Mouse (Mus musculus) ES-E14 (cell line): ENCODE measurements around the gene Gm960. TPM values are rescaled to one million over a fixed set of nuclear protein-coding genes. Genes with fewer than 3 reads are reported as not detected.

Experiments
- DNase-seq: peaks from one replicate; pipeline ENCODE4 v3.0.0-alpha.2; 2013; ENCODE audit warnings: low read depth, low spot score
- H3K27ac ChIP-seq: 2 replicates; pipeline ENCODE4 v1.5.1; 2012; ENCODE audit warnings: low read depth, mild to moderate bottlenecking, low read length, moderate library complexity, mixed read lengths; ENCODE audit not compliant: poor library complexity, insufficient read depth, severe bottlenecking
- H3K36me3 ChIP-seq: 2 replicates; pipeline ENCODE4 v1.6.1; 2012; ENCODE audit warnings: mild to moderate bottlenecking, low read length, moderate library complexity, mixed read lengths; ENCODE audit not compliant: control insufficient read depth, poor library complexity, insufficient read depth, severe bottlenecking
- H3K4me1 ChIP-seq, 2 experiments: fragments of 150-350 bp in 1 of 2; sonication (generic) in 1 of 2; 2 replicates each; pipeline ENCODE4 v1.6.1; 2012; ENCODE audit warnings: low read length in 2 of 2, mild to moderate bottlenecking in 1 of 2, mixed read lengths in 1 of 2; ENCODE audit not compliant: control insufficient read depth in 2 of 2, insufficient read depth in 2 of 2, poor library complexity in 1 of 2
- H3K4me3 ChIP-seq, 2 experiments: fragments of 150-350 bp in 1 of 2; sonication (generic) in 1 of 2; 2 replicates each; pipeline ENCODE4 v1.5.1; 2012; ENCODE audit warnings: low read length in 2 of 2, low read depth in 1 of 2, mild to moderate bottlenecking in 1 of 2, mixed read lengths in 1 of 2; ENCODE audit not compliant: insufficient read depth in 1 of 2, poor library complexity in 1 of 2, severe bottlenecking in 1 of 2
- H3K9ac ChIP-seq: 2 replicates; pipeline ENCODE4 v1.6.1; 2012; ENCODE audit warnings: low read depth, mild to moderate bottlenecking, low read length, mixed read lengths; ENCODE audit not compliant: poor library complexity, insufficient read depth, severe bottlenecking
- H3K9me3 ChIP-seq: fragments of 150-350 bp; sonication (generic); 2 replicates; pipeline ENCODE4 v1.6.1; 2012; ENCODE audit warnings: low read depth, mild to moderate bottlenecking, low read length; ENCODE audit not compliant: control insufficient read depth, insufficient read depth
- CHD2 ChIP-seq: IDR thresholded peaks from 2 replicates; pipeline ENCODE4 v1.6.1; 2014; ENCODE audit warnings: mild to moderate bottlenecking, low read depth, low read length, inconsistent platforms
- HCFC1 ChIP-seq: IDR thresholded peaks from 2 replicates; pipeline ENCODE4 v1.6.1; 2012; ENCODE audit warnings: low read length, inconsistent platforms, borderline replicate concordance; ENCODE audit not compliant: insufficient read depth
- MAFK ChIP-seq: IDR thresholded peaks from 2 replicates; pipeline ENCODE4 v1.6.1; 2014; ENCODE audit warnings: mild to moderate bottlenecking, low read depth, low read length, inconsistent platforms; ENCODE audit not compliant: insufficient read depth
- ZC3H11A ChIP-seq: IDR thresholded peaks from 2 replicates; pipeline ENCODE4 v1.6.1; 2012; ENCODE audit warnings: low read depth, mild to moderate bottlenecking, inconsistent platforms, low read length, borderline replicate concordance
- ZNF384 ChIP-seq: IDR thresholded peaks from 2 replicates; pipeline ENCODE4 v1.6.1; 2012; ENCODE audit warnings: low read depth, low read length, inconsistent platforms
- in situ Hi-C, 2 experiments: fragments of 600-800 bp; cut with MboI; formaldehyde crosslinking; loops; one replicate each; pipeline ENCODE4 v1.15.1; 2025; ENCODE audit warnings: low sequenced_read_pairs in 2 of 2, inconsistent platforms in 1 of 2; ENCODE audit not compliant: unreplicated experiment in 2 of 2
- total RNA-seq: library from RNA; depleted of rRNA; stranded (reverse); fragments of 300-350 nt; gene quantifications from 2 replicates; pipeline ENCODE4 v1.2.3, GENCODE M21; 2012

The Gm960 gene
- total RNA-seq, 1 experiment = 1.1 TPM

GRCm38 (mm10) chr19:4628819-4629218 is 69.6 kb downstream of the Gm960 start:
- TF ChIP-seq ZNF384 (peak; percentile 91), HCFC1 (no peak), ZC3H11A (peak; percentile 46; the same call in 1 of the 2 replicates)
- Histone ChIP-seq H3K27ac (no peak overlapping the region), H3K4me3 (no peak overlapping the region), H3K4me1 (peaks cover 0 to 6% of the 10 kb centered on the region in 2 experiments; a peak in 1 of 4 replicates), H3K36me3 (peaks cover 3% of the 10 kb centered on the region; the same call in 1 of the 2 replicates), H3K9ac (no peak overlapping the region), H3K9me3 (no peaks in the 10 kb centered on the region)
- DNase-seq = peak; percentile 81
- in situ Hi-C loops = loop anchor here (25.0 kb wide), 3 partner anchors 108 to 358 kb away; partner anchors contain the start of genes Mrpl11 (in 1 of the 2) and Npas4 (in 1 of the 2)

- Histone ChIP-seq H3K27ac (peak overlapping the region; percentile 68), H3K9ac (peak overlapping the region; percentile 98), H3K36me3 (peaks cover 19% of the 10 kb centered on the region), H3K4me1 (peaks cover 0 to 6% of the 10 kb centered on the region in 2 experiments; a peak in 1 of 4 replicates), H3K9me3 (no peaks in the 10 kb centered on the region), H3K4me3 (peak overlapping the region; percentile 96 to 99)
- DNase-seq = no peak
- TF ChIP-seq ZNF384 (no peak), CHD2 (peak; percentile 55), MAFK (no peak), HCFC1 (no peak)
- in situ Hi-C loops = loop anchor here (25.0 kb wide), 3 partner anchors 111 to 361 kb away; partner anchors contain the start of genes Mrpl11 (in 1 of the 2) and Npas4 (in 1 of the 2)
These were observed 72.5 kb downstream of the Gm960 start for GRCm38 (mm10) chr19:4625829-4626535.

- Histone ChIP-seq H3K27ac (peak within 1 kb of the TSS; percentile 90), H3K4me3 (peak within 1 kb of the TSS; percentile 96 to 99), H3K4me1 (peaks cover 0 to 6% of the 10 kb centered on the region in 2 experiments; a peak in 1 of 4 replicates), H3K9ac (peak within 1 kb of the TSS; percentile 98), H3K36me3 (peaks cover 20% of the 10 kb centered on the region), H3K9me3 (no peaks in the 10 kb centered on the region)
- DNase-seq = peak; percentile 71
- peak; percentile 76 for TF ChIP-seq HCFC1
- TF ChIP-seq MAFK = no peak
- in situ Hi-C loops = loop anchor here (25.0 kb wide), 3 partner anchors 112 to 362 kb away; partner anchors contain the start of genes Mrpl11 (in 1 of the 2) and Npas4 (in 1 of the 2)
These were observed 73.2 kb downstream of the Gm960 start, which contains the start of gene Rce1 for GRCm38 (mm10) chr19:4625179-4625828. Rce1 (minus strand) TSS chr19:4625641.

GRCm38 (mm10) chr19:4624406-4625178 is 73.9 kb downstream of the Gm960 start:
- in situ Hi-C loops = loop anchor here (25.0 kb wide), 3 partner anchors 113 to 363 kb away; partner anchors contain the start of genes Mrpl11 (in 1 of the 2) and Npas4 (in 1 of the 2)
- peak overlapping the region; percentile 96 to 99 for H3K4me3 ChIP-seq
- no peak overlapping the region for H3K27ac ChIP-seq
- TF ChIP-seq ZNF384 = no peak
- TF ChIP-seq HCFC1 = no peak
- TF ChIP-seq ZC3H11A = no peak
- no peak for TF ChIP-seq CHD2
- TF ChIP-seq MAFK = no peak
- H3K4me1 ChIP-seq = peaks cover 0 to 8% of the 10 kb centered on the region in 2 experiments; a peak in 1 of 4 replicates
- H3K9ac ChIP-seq = peak overlapping the region; percentile 98
- H3K9me3 ChIP-seq = no peaks in the 10 kb centered on the region
- no peak for DNase-seq
- H3K36me3 ChIP-seq = peaks cover 20% of the 10 kb centered on the region
